Mouse (Mus musculus): Measurements from ENCODE around the gene Gde1. TPM values are rescaled to one million over a fixed set of nuclear protein-coding genes. Genes with fewer than 3 reads are reported as not detected.

The Gde1 gene
- total RNA-seq, 4 experiments from 2014 or later, result 46.0 to 55.2 (median 49.7) TPM

- DNase-seq (ENCODE audit: low spot score in 2 of 2), result no peak
Observed at GRCm38 (mm10) chr7:118706488-118706887, 910 bp upstream of the Gde1 start.

DNA sequence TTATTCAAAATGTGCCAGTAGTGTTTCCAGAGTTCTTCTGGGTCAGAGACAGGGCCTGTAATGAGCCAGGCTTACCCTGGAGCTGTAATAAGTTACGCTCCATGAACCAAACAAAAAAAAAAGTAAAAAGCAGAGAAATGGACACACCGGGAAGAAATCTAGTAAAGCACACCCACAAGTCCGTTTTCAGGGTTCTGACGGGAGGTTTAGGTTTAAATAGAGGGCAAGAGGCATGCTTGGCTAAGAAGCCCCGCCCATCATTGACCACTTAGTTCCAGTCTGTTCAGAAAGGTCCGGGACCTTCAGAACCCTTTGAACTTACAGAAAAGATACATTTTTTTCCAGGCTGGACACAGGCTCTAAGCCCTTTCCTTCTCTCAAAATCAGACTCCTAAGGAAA, 473 bp upstream of the Gde1 start:
- DNase-seq (ENCODE audit: low spot score in 2 of 2), result no peak

DNA sequence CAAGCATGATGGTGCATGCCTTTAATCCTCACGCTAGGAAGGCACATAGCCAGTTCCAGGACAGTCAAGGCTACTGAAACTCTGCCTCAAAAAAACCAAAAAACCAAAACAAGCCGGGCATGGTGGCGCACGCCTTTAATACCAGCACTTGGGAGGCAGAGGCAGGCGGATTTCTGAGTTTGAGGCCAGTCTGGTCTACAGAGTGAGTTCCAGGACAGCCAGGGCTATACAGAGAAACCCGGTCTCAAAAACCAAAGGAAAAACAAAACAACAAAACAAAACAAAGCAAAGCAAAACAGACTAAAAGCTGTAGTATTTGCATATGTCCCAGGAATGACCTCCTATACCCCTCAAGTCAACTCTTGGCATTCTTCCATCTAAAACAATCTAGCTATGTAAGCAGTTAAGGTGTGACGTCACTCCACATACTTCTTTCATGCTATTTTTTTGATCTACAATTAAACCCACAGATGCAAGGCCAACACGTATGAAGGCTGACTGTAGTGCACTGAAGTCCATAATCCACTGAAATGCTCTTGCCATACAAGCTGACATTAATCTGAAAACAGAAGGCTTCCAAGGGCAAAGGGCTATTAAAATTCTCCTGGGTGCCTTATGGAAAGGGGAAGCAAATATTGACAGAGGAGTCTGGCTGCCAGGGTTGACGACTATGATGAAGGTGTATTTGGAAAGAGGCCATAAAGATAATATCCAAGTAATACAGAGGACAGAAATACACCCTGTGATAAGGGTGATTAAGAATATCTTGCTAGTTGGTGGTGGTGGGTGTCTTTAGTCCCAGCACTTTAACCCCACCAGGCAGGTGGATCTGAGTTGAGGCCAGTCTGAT, 1.4 kb downstream of the Gde1 start:
- DNase-seq (ENCODE audit: low spot score in 2 of 2), result no peak

GRCm38 (mm10) chr7:118703144-118703561, 2.4 kb downstream of the Gde1 start:
- no peak for DNase-seq (ENCODE audit: low spot score in 2 of 2)

- DNase-seq (ENCODE audit: low spot score in 2 of 2), result no peak
Observed at GRCm38 (mm10) chr7:118698882-118699281, 6.7 kb downstream of the Gde1 start.

GRCm38 (mm10) chr7:118697168-118697567, 8.4 kb downstream of the Gde1 start:
- DNase-seq (ENCODE audit: low spot score in 2 of 2), result no peak

DNA sequence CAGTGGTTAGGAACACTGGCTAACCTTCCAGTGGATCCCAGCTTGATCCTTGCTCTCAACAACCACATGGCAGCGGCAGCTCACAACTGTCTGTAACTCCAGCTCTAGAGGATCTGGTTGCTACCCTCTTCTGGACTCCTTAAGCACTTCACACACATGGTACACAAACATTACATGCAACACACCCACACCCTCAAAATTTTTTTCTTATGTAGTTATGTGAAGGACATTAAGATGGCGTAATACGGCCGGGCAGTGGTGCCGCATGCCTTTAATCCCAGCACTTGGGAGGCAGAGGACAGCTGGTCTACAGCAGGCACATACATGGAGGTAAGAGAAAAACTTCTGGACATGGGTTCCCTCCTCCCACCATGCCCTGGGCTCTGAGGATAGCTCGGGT, 9.4 kb downstream of the Gde1 start:
- no peak for DNase-seq (ENCODE audit: low spot score in 2 of 2)

DNA sequence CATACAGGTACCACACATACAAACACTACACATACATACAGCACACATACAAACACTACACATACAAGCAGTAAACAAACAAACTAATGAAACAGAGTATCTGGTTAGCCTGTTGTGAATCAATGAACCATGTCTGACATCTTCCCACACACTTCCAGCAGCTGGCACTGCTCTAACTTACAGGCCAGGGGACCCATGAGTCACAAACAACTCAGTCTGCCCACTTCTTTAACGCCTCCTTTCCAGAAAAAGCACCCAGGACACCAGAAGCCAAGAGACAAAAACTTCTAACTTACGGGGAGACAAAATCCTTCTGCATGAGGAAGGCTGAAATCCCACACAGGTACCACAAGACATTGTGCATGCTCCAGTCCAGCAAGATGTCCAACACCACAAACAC, 14.3 kb downstream of the Gde1 start:
- no peak for DNase-seq (ENCODE audit: low spot score in 2 of 2)

- DNase-seq (ENCODE audit: low spot score in 2 of 2), result no peak
Observed at GRCm38 (mm10) chr7:118689088-118689487, 16.5 kb downstream of the Gde1 start.

DNA sequence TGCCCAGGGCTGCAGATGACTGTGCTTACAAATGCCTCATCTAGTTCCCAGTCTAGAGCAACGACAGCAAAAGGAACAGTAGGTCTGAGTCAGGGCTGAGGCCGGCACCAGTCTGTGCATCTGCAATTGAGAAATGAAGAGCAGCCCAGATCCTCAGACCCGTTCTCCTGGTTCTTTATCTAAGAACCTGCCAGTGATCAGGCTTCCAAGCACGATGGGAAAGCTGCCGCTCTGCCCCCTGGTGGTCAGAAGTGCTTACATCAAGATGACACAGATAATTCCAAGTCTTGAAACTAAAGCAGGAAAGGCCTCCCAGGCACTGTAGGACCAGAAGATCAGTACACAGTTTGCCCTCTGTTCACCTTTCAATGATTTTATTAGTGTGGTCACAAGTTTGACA, 17.4 kb downstream of the Gde1 start:
- peak; percentile 62 to 65 for DNase-seq (ENCODE audit: low spot score in 2 of 2)

DNA sequence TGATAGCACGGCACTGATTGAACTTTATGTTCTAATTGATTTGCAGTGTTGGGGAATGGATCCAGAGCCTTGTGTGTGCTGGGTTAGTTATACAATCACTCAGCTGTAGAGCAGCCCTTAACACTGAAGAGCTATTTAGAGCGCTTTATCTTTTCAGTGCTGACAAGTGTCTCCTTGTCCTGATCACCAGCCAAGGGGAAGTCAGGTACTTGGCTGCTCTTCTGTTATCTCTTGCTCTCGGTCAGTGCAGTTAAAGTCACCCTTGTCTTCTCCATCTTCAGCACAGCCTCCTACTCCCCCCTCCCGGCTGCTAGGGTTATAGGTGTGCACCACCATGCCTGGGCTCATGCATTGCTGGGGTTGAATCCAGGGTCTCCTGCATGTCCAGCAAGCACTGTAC, 28.8 kb downstream of the Gde1 start:
- DNase-seq (ENCODE audit: low spot score in 2 of 2), result no peak

- no peak for DNase-seq (ENCODE audit: low spot score in 2 of 2)
Observed at GRCm38 (mm10) chr7:118670142-118670541, 35.4 kb downstream of the Gde1 start.

- no peak for DNase-seq (ENCODE audit: low spot score in 2 of 2)
Observed at GRCm38 (mm10) chr7:118667773-118668172, 37.8 kb downstream of the Gde1 start.

GRCm38 (mm10) chr7:118656730-118657129, 48.8 kb downstream of the Gde1 start:
- no peak for DNase-seq (ENCODE audit: low spot score in 2 of 2)

GRCm38 (mm10) chr7:118652572-118653295, 52.8 kb downstream of the Gde1 start:
- DNase-seq (ENCODE audit: low spot score in 2 of 2), result no peak

DNA sequence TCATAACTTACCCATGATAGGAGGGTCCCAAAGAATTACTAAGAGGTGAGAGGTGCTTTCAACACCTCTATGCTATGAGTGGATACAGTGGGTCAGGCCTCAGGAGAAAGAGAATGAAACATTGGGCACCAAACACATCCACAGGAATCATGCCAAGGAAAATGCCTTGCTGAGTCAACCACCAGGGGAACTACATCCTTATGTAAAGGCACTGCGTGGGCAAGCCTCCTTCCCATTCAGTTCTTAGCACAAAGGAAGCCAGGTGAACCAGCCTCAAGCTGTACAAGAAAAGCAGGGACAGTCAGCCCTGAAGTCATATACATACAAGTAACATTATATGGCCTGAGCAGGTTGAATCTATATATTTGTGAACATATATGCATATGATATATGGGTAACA, 54.7 kb downstream of the Gde1 start:
- no peak for DNase-seq (ENCODE audit: low spot score in 2 of 2)

- DNase-seq (ENCODE audit: low spot score in 2 of 2), result no peak
Observed at GRCm38 (mm10) chr7:118650119-118650518, 55.5 kb downstream of the Gde1 start.

DNA sequence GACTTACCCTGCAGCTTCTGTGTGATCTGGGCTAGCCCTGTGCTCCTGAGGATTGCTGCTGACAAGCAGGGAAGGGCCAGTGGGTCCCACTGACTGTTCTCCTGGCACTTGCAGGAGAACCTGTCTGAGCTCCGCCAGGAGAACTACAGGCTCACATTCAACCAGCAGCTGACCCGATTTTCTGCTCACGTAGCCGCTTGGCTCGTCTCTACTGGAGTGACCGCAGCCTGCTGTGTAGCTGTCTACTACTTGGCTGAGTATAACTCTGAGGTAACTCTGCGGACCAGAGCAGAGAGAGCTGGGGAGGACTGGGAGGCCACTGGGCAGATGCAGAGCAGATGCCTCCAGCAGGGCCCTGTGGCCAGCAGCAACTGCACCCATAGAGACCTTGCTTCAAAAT, 56.2 kb downstream of the Gde1 start:
- DNase-seq (ENCODE audit: low spot score in 2 of 2), result peak; percentile 24 to 31

GRCm38 (mm10) chr7:118646237-118646636, 59.3 kb downstream of the Gde1 start:
- no peak for DNase-seq (ENCODE audit: low spot score in 2 of 2)

All from gastrocnemius, adult 8-10 months (tissue).